Mouse (Mus musculus) adrenal gland, postnatal 14 days (tissue): Measurements from ENCODE around the gene Zfp90. TPM values are rescaled to one million over a fixed set of nuclear protein-coding genes. Genes with fewer than 3 reads are reported as not detected.

Experiments
- DNase-seq: peaks from one replicate; pipeline ENCODE4 v3.0.0; 2021; ENCODE audit warnings: mixed read lengths
- total RNA-seq: library from RNA; stranded (reverse); gene quantifications from 2 replicates; pipeline ENCODE4 v1.2.3, GENCODE M21; 2021

The Zfp90 gene
- total RNA-seq, 1 experiment from 2014 or later, result 5.3 TPM

GRCm38 (mm10) chr8:106433667-106434066 is 18.5 kb downstream of the Zfp90 start:
- DNase-seq, result no peak

- peak; percentile 87 for DNase-seq
Observed at GRCm38 (mm10) chr8:106437781-106438180, 22.7 kb downstream of the Zfp90 start.

GRCm38 (mm10) chr8:106440146-106440545 is 25.0 kb downstream of the Zfp90 start:
- no peak for DNase-seq

- no peak for DNase-seq
Observed at GRCm38 (mm10) chr8:106442740-106443139, 27.6 kb downstream of the Zfp90 start.

GRCm38 (mm10) chr8:106451301-106452085 is 36.4 kb downstream of the Zfp90 start:
- DNase-seq, result no peak

GRCm38 (mm10) chr8:106452701-106453481 is 37.8 kb downstream of the Zfp90 start:
- DNase-seq, result peak; percentile 61

- DNase-seq, result no peak
Observed at GRCm38 (mm10) chr8:106454036-106454435, 38.9 kb downstream of the Zfp90 start.

GRCm38 (mm10) chr8:106462131-106462530 is 47.0 kb downstream of the Zfp90 start:
- DNase-seq, result no peak

GRCm38 (mm10) chr8:106463795-106464194 is 48.7 kb downstream of the Zfp90 start:
- no peak for DNase-seq

- no peak for DNase-seq
Observed at GRCm38 (mm10) chr8:106469485-106469884, 54.4 kb downstream of the Zfp90 start.

GRCm38 (mm10) chr8:106474001-106474400 is 58.9 kb downstream of the Zfp90 start:
- no peak for DNase-seq

Other genes starting within 250 kb of the Zfp90 start
- 30.3 and 38.3 TPM in 2 replicates for gene Slc7a6, start 246.5 kb upstream of the Zfp90 start, total RNA-seq
- 23.3 and 28.1 TPM in 2 replicates for gene Slc7a6os, start 204.4 kb upstream of the Zfp90 start, total RNA-seq
- gene Prmt7, start 204.4 kb upstream of the Zfp90 start, total RNA-seq, result 22.7 and 26.8 TPM in 2 replicates
- 9.6 and 10.2 TPM in 2 replicates for gene Smpd3, start 77.3 kb upstream of the Zfp90 start, total RNA-seq
- gene 6030452D12Rik, start 85.2 kb downstream of the Zfp90 start, total RNA-seq, result not detected in 2 replicates
- 0.68 and 0.74 TPM in 2 replicates for gene Cdh3, start 95.6 kb downstream of the Zfp90 start, total RNA-seq
- gene Gm10073, start 158.1 kb downstream of the Zfp90 start, total RNA-seq, result 103 and 135 TPM in 2 replicates
- gene Cdh1, start 188.0 kb downstream of the Zfp90 start, total RNA-seq, result 0.56 and 5.2 TPM in 2 replicates